Mouse (Mus musculus) heart, embryonic 10.5 days (tissue): ENCODE results near the gene Zbtb48. TPM values are rescaled to one million over a fixed set of nuclear protein-coding genes. Genes with fewer than 3 reads are reported as not detected.
A peak's percentile ranks its signal among the peaks of the same experiment; 100 is the strongest.

Source experiments
- DNase-seq: peaks from one replicate; pipeline ENCODE4 v3.0.0-alpha.2; 2017; ENCODE audit warnings: low spot score
- H3K27ac ChIP-seq: fragments of 300-500 bp; sonication (generic); 2 replicates; pipeline ENCODE4 v1.5.1; 2016; ENCODE audit warnings: mild to moderate bottlenecking
- H3K27me3 ChIP-seq: fragments of 300-500 bp; sonication (generic); 2 replicates; pipeline ENCODE4 v1.6.1; 2016; ENCODE audit warnings: mild to moderate bottlenecking; ENCODE audit not compliant: poor library complexity, insufficient read depth, severe bottlenecking
- H3K36me3 ChIP-seq: fragments of 300-500 bp; sonication (generic); 2 replicates; pipeline ENCODE4 v1.6.1; 2016; ENCODE audit warnings: mild to moderate bottlenecking, moderate library complexity
- H3K4me1 ChIP-seq: fragments of 300-500 bp; sonication (generic); 2 replicates; pipeline ENCODE4 v1.6.1; 2016; ENCODE audit warnings: mild to moderate bottlenecking
- H3K4me3 ChIP-seq: fragments of 300-500 bp; sonication (generic); 2 replicates; pipeline ENCODE4 v1.5.1; 2016; ENCODE audit warnings: mild to moderate bottlenecking, moderate library complexity
- H3K9me3 ChIP-seq: fragments of 300-500 bp; sonication (generic); 2 replicates; pipeline ENCODE4 v1.6.1; 2016; ENCODE audit warnings: mild to moderate bottlenecking, moderate library complexity
- WGBS: fragments of 180-500 bp; shearing (Covaris S2); methylation state at CpG from one replicate; pipeline ENCODE4 v1.1.7; 2016; 5-methylcytosine and 5-hydroxymethylcytosine counted together
- polyA plus RNA-seq: library from polyadenylated mRNA; unstranded; fragments of >200 nt; fragmentation: Nextera tagmentation; extraction: Ambion mirVana; gene quantifications from 2 replicates; pipeline ENCODE4 v1.2.1, GENCODE M21; 2016

The Zbtb48 gene
- polyA plus RNA-seq: 16.6 and 21.0 TPM in 2 replicates

GRCm38 (mm10) chr4:152027524-152027923 lies at the start of gene Zbtb48:
TSS of gene Zbtb48 (minus strand) at chr4:152027671.
- Histone ChIP-seq H3K27ac (peak within 1 kb of the TSS; percentile 90), H3K27me3 (peaks cover 17% of the 10 kb centered on the region; the same call in 1 of the 2 replicates), H3K36me3 (peaks cover 26% of the 10 kb centered on the region), H3K4me3 (peak within 1 kb of the TSS; percentile 85), H3K9me3 (no peaks in the 10 kb centered on the region), H3K4me1 (peaks cover 45% of the 10 kb centered on the region)
- under 1% methylated on average over 35 of the region's 35 CpGs for WGBS
- peak; percentile 99 for DNase-seq

- no peaks in the 10 kb centered on the region for H3K36me3 ChIP-seq
- H3K4me3 ChIP-seq: no peak overlapping the region
- no peak for DNase-seq
- H3K4me1 ChIP-seq: peaks cover 31% of the 10 kb centered on the region
- WGBS: 88% methylated on average over 9 of the region's 9 CpGs
- H3K9me3 ChIP-seq: no peaks in the 10 kb centered on the region
- no peaks in the 10 kb centered on the region; the same call in 1 of the 2 replicates for H3K27me3 ChIP-seq
- no peak overlapping the region for H3K27ac ChIP-seq
Measured at GRCm38 (mm10) chr4:152077191-152077590, 49.7 kb upstream of the Zbtb48 start.

DNA sequence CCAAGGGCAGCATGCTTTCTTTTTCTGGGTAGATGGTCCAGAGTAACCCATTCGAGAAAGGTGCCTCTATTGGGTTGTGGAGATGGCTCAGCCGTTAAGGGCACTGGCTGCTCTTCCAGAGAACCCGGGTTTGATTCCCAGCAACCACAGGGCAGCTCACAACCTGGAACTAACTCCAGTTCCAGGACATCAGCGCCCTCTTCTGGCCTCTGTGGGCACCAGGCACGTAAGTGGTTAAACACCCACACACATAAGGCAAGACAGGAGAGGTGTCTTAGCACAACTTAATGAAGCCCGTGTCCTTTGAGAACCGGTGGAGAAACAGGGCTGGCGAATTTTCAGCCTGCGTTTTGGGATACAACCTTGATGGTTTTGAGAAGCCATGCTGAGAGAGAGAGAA lies 47.1 kb upstream of the Zbtb48 start:
- 77% methylated on average over 9 of the region's 9 CpGs for WGBS
- H3K36me3 ChIP-seq: no peaks in the 10 kb centered on the region
- H3K4me1 ChIP-seq: peaks cover 44% of the 10 kb centered on the region
- no peak overlapping the region for H3K27ac ChIP-seq
- DNase-seq: no peak
- H3K9me3 ChIP-seq: no peaks in the 10 kb centered on the region
- no peaks in the 10 kb centered on the region; the same call in 1 of the 2 replicates for H3K27me3 ChIP-seq
- no peak overlapping the region for H3K4me3 ChIP-seq

DNA sequence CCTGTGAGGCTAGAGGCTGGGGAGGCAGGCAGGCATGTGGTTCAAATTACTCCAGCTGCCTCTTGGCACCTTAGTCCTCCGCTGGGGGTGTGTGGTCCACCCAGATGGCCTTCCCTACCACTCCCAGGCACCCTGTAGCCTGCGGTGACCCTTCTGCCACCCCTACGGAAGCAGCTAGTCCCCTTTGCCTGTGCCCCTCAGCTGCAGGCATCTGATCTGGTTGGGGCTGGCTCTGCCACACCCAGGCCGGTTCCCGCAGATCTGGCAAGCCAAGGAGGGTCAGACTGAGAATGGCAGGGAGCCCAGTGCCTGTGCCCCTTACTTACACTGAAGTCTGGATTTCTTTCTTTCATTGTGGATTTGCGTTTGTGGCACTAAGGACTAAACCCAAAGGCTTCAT lies 46.2 kb upstream of the Zbtb48 start:
- no peaks in the 10 kb centered on the region for H3K36me3 ChIP-seq
- no peaks in the 10 kb centered on the region for H3K9me3 ChIP-seq
- 80% methylated on average over 6 of the region's 6 CpGs for WGBS
- no peaks in the 10 kb centered on the region; the same call in 1 of the 2 replicates for H3K27me3 ChIP-seq
- H3K4me3 ChIP-seq: no peak overlapping the region
- DNase-seq: no peak
- no peak overlapping the region for H3K27ac ChIP-seq
- peaks cover 44% of the 10 kb centered on the region for H3K4me1 ChIP-seq

DNA sequence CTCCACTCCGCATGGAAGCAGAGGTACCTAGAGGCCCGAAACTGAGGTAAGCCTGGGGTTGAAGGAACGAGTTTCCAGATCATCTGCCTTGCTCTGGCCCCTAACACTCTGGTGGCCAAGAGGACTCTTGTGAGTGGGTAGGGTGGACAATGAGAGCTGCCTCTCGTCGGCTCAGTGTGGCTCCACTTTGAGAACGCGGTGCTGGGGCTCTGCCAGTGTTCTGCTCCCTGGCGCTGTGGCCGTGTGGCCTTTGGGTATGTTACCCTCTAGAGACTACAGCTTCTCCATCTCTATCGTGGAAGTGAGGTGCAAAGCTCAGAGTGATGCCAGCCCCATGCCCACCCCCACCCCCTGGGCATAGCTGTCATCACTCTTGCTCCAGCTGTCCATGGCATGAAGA lies 45.2 kb upstream of the Zbtb48 start:
- Histone ChIP-seq H3K36me3 (no peaks in the 10 kb centered on the region), H3K4me3 (no peak overlapping the region), H3K27me3 (no peaks in the 10 kb centered on the region; the same call in 1 of the 2 replicates), H3K9me3 (no peaks in the 10 kb centered on the region), H3K4me1 (peaks cover 38% of the 10 kb centered on the region), H3K27ac (0 out of 2 replicates have a peak overlapping the region, but pooled peaks have one; percentile 17)
- 77% methylated on average over 10 of the region's 10 CpGs for WGBS
- DNase-seq: no peak

- H3K27me3 ChIP-seq: no peaks in the 10 kb centered on the region; the same call in 1 of the 2 replicates
- no peak for DNase-seq
- no peaks in the 10 kb centered on the region for H3K9me3 ChIP-seq
- WGBS: 63% methylated on average over 10 of the region's 10 CpGs
- H3K36me3 ChIP-seq: no peaks in the 10 kb centered on the region
- peaks cover 38% of the 10 kb centered on the region for H3K4me1 ChIP-seq
- H3K4me3 ChIP-seq: no peak within 1 kb of the TSS
- 0 out of 2 replicates have a peak within 1 kb of the TSS, but pooled peaks have one; percentile 17 for H3K27ac ChIP-seq
Measured at GRCm38 (mm10) chr4:152072121-152072601, 44.7 kb upstream of the Zbtb48 start, which contains the start of gene Plekhg5. TSS of gene Plekhg5 (plus strand) at chr4:152072498.

- H3K36me3 ChIP-seq: no peaks in the 10 kb centered on the region
- WGBS: 77% methylated on average over 11 of the region's 11 CpGs
- DNase-seq: no peak
- no peaks in the 10 kb centered on the region for H3K9me3 ChIP-seq
- no peak overlapping the region for H3K4me3 ChIP-seq
- H3K27me3 ChIP-seq: no peaks in the 10 kb centered on the region; the same call in 1 of the 2 replicates
- no peak overlapping the region for H3K27ac ChIP-seq
- peaks cover 29% of the 10 kb centered on the region for H3K4me1 ChIP-seq
Measured at GRCm38 (mm10) chr4:152070494-152071396, 43.3 kb upstream of the Zbtb48 start.

DNA sequence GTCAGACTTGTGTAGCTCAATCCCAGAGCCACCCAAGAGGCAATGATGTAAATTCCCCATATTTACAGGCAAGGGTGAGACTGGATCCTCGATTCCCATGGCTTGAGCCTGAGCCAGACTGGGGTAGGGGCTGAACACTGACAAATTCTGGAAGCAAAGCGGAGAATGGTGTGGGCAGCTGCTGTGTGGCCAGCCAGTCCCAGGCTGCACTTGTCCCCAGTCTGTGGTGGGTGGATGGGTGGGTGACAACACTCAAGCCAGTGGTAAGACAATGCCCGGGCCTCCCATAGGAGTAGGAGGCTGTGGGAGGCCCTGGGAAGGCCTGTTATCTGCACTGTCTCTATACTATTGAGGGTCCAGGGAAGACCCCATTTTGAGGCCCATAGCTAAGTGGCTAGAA lies 41.8 kb upstream of the Zbtb48 start:
- no peaks in the 10 kb centered on the region for H3K9me3 ChIP-seq
- peaks cover 24% of the 10 kb centered on the region for H3K4me1 ChIP-seq
- no peaks in the 10 kb centered on the region for H3K36me3 ChIP-seq
- WGBS: 81% methylated on average over 3 of the region's 3 CpGs
- H3K27ac ChIP-seq: no peak overlapping the region
- DNase-seq: no peak
- H3K27me3 ChIP-seq: no peaks in the 10 kb centered on the region
- H3K4me3 ChIP-seq: no peak overlapping the region

- Histone ChIP-seq H3K36me3 (no peaks in the 10 kb centered on the region), H3K4me1 (peaks cover 20% of the 10 kb centered on the region), H3K27me3 (no peaks in the 10 kb centered on the region), H3K9me3 (no peaks in the 10 kb centered on the region), H3K4me3 (no peak overlapping the region), H3K27ac (no peak overlapping the region)
- no peak for DNase-seq
- WGBS: 77% methylated on average over 6 of the region's 6 CpGs
Measured at GRCm38 (mm10) chr4:152068166-152068724, 40.8 kb upstream of the Zbtb48 start.

GRCm38 (mm10) chr4:152067280-152067679 lies 39.8 kb upstream of the Zbtb48 start:
- Histone ChIP-seq H3K9me3 (no peaks in the 10 kb centered on the region), H3K4me3 (no peak overlapping the region), H3K4me1 (peaks cover 15% of the 10 kb centered on the region), H3K27me3 (no peaks in the 10 kb centered on the region), H3K27ac (no peak overlapping the region), H3K36me3 (peaks cover 2% of the 10 kb centered on the region; the same call in 1 of the 2 replicates)
- DNase-seq: no peak

- 81% methylated on average over 9 of the region's 9 CpGs for WGBS
- H3K27me3 ChIP-seq: no peaks in the 10 kb centered on the region
- H3K36me3 ChIP-seq: peaks cover 41% of the 10 kb centered on the region
- H3K4me1 ChIP-seq: peaks cover 5% of the 10 kb centered on the region; the same call in 1 of the 2 replicates
- no peak for DNase-seq
- H3K9me3 ChIP-seq: no peaks in the 10 kb centered on the region
- no peak overlapping the region for H3K4me3 ChIP-seq
- no peak overlapping the region for H3K27ac ChIP-seq
Measured at GRCm38 (mm10) chr4:152062390-152063110, 35.1 kb upstream of the Zbtb48 start.

- H3K27me3 ChIP-seq: no peaks in the 10 kb centered on the region
- DNase-seq: no peak
- peaks cover 10% of the 10 kb centered on the region for H3K4me1 ChIP-seq
- no peak overlapping the region for H3K4me3 ChIP-seq
- peaks cover 85% of the 10 kb centered on the region for H3K36me3 ChIP-seq
- no peaks in the 10 kb centered on the region for H3K9me3 ChIP-seq
- WGBS: 80% methylated on average over 6 of the region's 6 CpGs
- H3K27ac ChIP-seq: no peak overlapping the region
Measured at GRCm38 (mm10) chr4:152044609-152045008, 17.1 kb upstream of the Zbtb48 start.
